Mouse (Mus musculus): ENCODE results near the gene Atp11b. TPM values are rescaled to one million over a fixed set of nuclear protein-coding genes. Genes with fewer than 3 reads are reported as not detected.

Atp11b gene
- polyA plus RNA-seq (2012; rRNA removed): 24.2 and 33.0 TPM in 2 replicates

DNA sequence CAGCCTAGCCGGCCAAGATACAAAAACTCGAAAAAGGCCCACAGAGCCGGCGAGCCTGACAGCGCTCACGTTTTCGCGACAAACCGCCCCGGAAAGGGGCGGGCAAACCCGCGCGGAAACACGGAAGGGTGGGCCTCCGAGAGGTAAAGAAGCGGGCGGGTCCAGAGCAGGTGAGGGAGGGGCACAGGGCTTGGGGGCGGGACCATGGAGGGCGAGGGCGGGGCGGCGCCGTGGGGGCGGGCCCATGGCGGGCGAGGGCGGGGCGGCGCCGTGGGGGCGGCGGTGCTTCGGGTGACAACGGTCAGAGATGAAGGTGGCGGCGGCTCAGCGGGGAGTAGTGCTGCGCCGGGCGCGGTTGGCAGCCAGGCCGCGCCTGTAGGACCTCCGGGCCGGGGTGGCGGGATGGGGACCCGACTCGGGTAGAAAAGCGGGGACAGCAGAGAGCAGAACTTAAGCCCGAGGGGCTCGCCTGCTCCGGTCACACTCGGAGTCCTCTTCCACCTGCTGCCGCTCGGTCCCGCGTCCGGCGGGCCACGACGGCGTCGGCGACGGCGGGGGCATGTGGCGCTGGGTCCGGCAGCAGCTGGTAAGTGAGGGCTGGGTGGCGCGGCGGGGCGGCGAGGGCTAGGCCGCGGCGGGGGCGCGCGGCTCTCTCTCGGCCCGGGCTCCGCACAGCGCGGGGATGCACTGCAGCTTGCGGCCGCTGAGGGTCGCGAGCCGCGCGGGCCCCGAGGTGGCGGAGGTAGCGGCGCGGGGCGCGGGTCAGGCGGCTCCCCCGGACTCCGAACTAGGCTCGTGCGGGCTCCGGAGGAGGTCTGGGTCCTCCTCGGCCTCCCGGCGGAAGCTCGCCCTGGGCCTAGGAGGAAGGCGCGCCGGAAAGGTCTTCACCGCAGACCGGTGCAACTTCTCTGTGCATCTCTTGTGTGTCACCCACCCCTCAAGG lies at the start of gene Atp11b:
TSS of gene Atp11b (plus strand) at position 282 of the 943 bp plus-strand sequence.
- H3K4me1 ChIP-seq (ENCODE audit: control insufficient read depth, insufficient read depth, low read length): no peaks in the 10 kb centered on the region
- peak within 1 kb of the TSS; percentile 99 for H3K27ac ChIP-seq (ENCODE audit: control insufficient read depth, insufficient read depth, low read depth, low read length)
- H3K36me3 ChIP-seq (ENCODE audit: control insufficient read depth, insufficient read depth, low read length): no peaks in the 10 kb centered on the region
- no peaks in the 10 kb centered on the region for H3K27me3 ChIP-seq (ENCODE audit: control insufficient read depth, insufficient read depth, low read length)
- peak within 1 kb of the TSS; percentile 99 for H3K4me3 ChIP-seq (ENCODE audit: control insufficient read depth, low read depth, low read length)
- 0 out of 2 replicates have a peak, but pooled peaks have one; percentile 2 for TF ChIP-seq CTCF (IDR thresholded peaks at IDR 0.05; ENCODE audit: control insufficient read depth, insufficient read depth, insufficient replicate concordance, low read depth, low read length)
- peak; percentile 69 for TF ChIP-seq POLR2A (IDR thresholded peaks at IDR 0.05; ENCODE audit: control insufficient read depth, low read depth, low read length)

GRCm38 (mm10) chr3:35704328-35704613 lies 49.6 kb upstream of the Atp11b start:
- H3K4me1 ChIP-seq (ENCODE audit: control insufficient read depth, insufficient read depth, low read length): no peaks in the 10 kb centered on the region
- H3K36me3 ChIP-seq (ENCODE audit: control insufficient read depth, insufficient read depth, low read length): no peaks in the 10 kb centered on the region
- H3K27ac ChIP-seq (ENCODE audit: control insufficient read depth, insufficient read depth, low read depth, low read length): no peak overlapping the region
- no peak overlapping the region for H3K4me3 ChIP-seq (ENCODE audit: control insufficient read depth, low read depth, low read length)
- H3K27me3 ChIP-seq (ENCODE audit: control insufficient read depth, insufficient read depth, low read length): no peaks in the 10 kb centered on the region
- no peak for TF ChIP-seq POLR2A (IDR thresholded peaks at IDR 0.05; ENCODE audit: control insufficient read depth, low read depth, low read length)
- TF ChIP-seq CTCF (IDR thresholded peaks at IDR 0.05; ENCODE audit: control insufficient read depth, insufficient read depth, insufficient replicate concordance, low read depth, low read length): no peak

GRCm38 (mm10) chr3:35719531-35720205 lies 34.2 kb upstream of the Atp11b start:
- Histone ChIP-seq H3K4me3 (ENCODE audit: control insufficient read depth, low read depth, low read length) (no peak overlapping the region), H3K27me3 (ENCODE audit: control insufficient read depth, insufficient read depth, low read length) (no peaks in the 10 kb centered on the region), H3K27ac (ENCODE audit: control insufficient read depth, insufficient read depth, low read depth, low read length) (no peak overlapping the region), H3K4me1 (ENCODE audit: control insufficient read depth, insufficient read depth, low read length) (no peaks in the 10 kb centered on the region), H3K36me3 (ENCODE audit: control insufficient read depth, insufficient read depth, low read length) (no peaks in the 10 kb centered on the region)
- no peak for TF ChIP-seq POLR2A (IDR thresholded peaks at IDR 0.05; ENCODE audit: control insufficient read depth, low read depth, low read length)
- TF ChIP-seq CTCF (IDR thresholded peaks at IDR 0.05; ENCODE audit: control insufficient read depth, insufficient read depth, insufficient replicate concordance, low read depth, low read length): no peak

- Histone ChIP-seq H3K27me3 (ENCODE audit: control insufficient read depth, insufficient read depth, low read length) (no peaks in the 10 kb centered on the region), H3K36me3 (ENCODE audit: control insufficient read depth, insufficient read depth, low read length) (no peaks in the 10 kb centered on the region), H3K27ac (ENCODE audit: control insufficient read depth, insufficient read depth, low read depth, low read length) (no peak overlapping the region), H3K4me1 (ENCODE audit: control insufficient read depth, insufficient read depth, low read length) (no peaks in the 10 kb centered on the region), H3K4me3 (ENCODE audit: control insufficient read depth, low read depth, low read length) (no peak overlapping the region)
- TF ChIP-seq CTCF (IDR thresholded peaks at IDR 0.05; ENCODE audit: control insufficient read depth, insufficient read depth, insufficient replicate concordance, low read depth, low read length) (no peak), POLR2A (IDR thresholded peaks at IDR 0.05; ENCODE audit: control insufficient read depth, low read depth, low read length) (no peak)
These were observed 33.1 kb upstream of the Atp11b start for GRCm38 (mm10) chr3:35720801-35721200.

GRCm38 (mm10) chr3:35721818-35722446 lies 32.0 kb upstream of the Atp11b start:
- H3K36me3 ChIP-seq (ENCODE audit: control insufficient read depth, insufficient read depth, low read length): no peaks in the 10 kb centered on the region
- no peaks in the 10 kb centered on the region for H3K4me1 ChIP-seq (ENCODE audit: control insufficient read depth, insufficient read depth, low read length)
- H3K27ac ChIP-seq (ENCODE audit: control insufficient read depth, insufficient read depth, low read depth, low read length): no peak overlapping the region
- H3K27me3 ChIP-seq (ENCODE audit: control insufficient read depth, insufficient read depth, low read length): no peaks in the 10 kb centered on the region
- TF ChIP-seq CTCF (IDR thresholded peaks at IDR 0.05; ENCODE audit: control insufficient read depth, insufficient read depth, insufficient replicate concordance, low read depth, low read length) (no peak), POLR2A (IDR thresholded peaks at IDR 0.05; ENCODE audit: control insufficient read depth, low read depth, low read length) (no peak)
- no peak overlapping the region for H3K4me3 ChIP-seq (ENCODE audit: control insufficient read depth, low read depth, low read length)

GRCm38 (mm10) chr3:35722811-35723210 lies 31.1 kb upstream of the Atp11b start:
- Histone ChIP-seq H3K4me3 (ENCODE audit: control insufficient read depth, low read depth, low read length) (no peak overlapping the region), H3K27ac (ENCODE audit: control insufficient read depth, insufficient read depth, low read depth, low read length) (no peak overlapping the region), H3K36me3 (ENCODE audit: control insufficient read depth, insufficient read depth, low read length) (no peaks in the 10 kb centered on the region), H3K27me3 (ENCODE audit: control insufficient read depth, insufficient read depth, low read length) (no peaks in the 10 kb centered on the region), H3K4me1 (ENCODE audit: control insufficient read depth, insufficient read depth, low read length) (no peaks in the 10 kb centered on the region)
- TF ChIP-seq POLR2A (IDR thresholded peaks at IDR 0.05; ENCODE audit: control insufficient read depth, low read depth, low read length) (no peak), CTCF (IDR thresholded peaks at IDR 0.05; ENCODE audit: control insufficient read depth, insufficient read depth, insufficient replicate concordance, low read depth, low read length) (no peak)

Data from testis, adult 2 months (tissue).